Mouse (Mus musculus) neural tube, embryonic 11.5 days (tissue): ENCODE measurements around the gene Als2. TPM values are rescaled to one million over a fixed set of nuclear protein-coding genes. Genes with fewer than 3 reads are reported as not detected.

Source experiments
- ATAC-seq: fragments of 200-750 bp; cut with Nextera tagmentation; 2 replicates; pipeline ENCODE4 v1.8.0; 2017; ENCODE audit warnings: moderate number of reproducible peaks, mild to moderate bottlenecking, moderate TSS enrichment, moderate library complexity; ENCODE audit not compliant: insufficient read depth, low FRiP score, low TSS enrichment
- DNase-seq: peaks from one replicate; pipeline ENCODE4 v3.0.0-alpha.2; 2015; ENCODE audit warnings: low spot score
- H3K27ac ChIP-seq: fragments of 300-500 bp; sonication (generic); 2 replicates; pipeline ENCODE4 v1.5.1; 2014; ENCODE audit warnings: low read depth, mild to moderate bottlenecking, low read length
- H3K27me3 ChIP-seq: fragments of 300-500 bp; sonication (generic); 2 replicates; pipeline ENCODE4 v1.6.1; 2014; ENCODE audit warnings: mild to moderate bottlenecking, low read length, mixed read lengths; ENCODE audit not compliant: control insufficient read depth, insufficient read depth
- H3K36me3 ChIP-seq: fragments of 300-500 bp; sonication (generic); 2 replicates; pipeline ENCODE4 v1.6.1; 2014; ENCODE audit warnings: mild to moderate bottlenecking, low read length, moderate library complexity, mixed read lengths; ENCODE audit not compliant: control insufficient read depth, insufficient read depth
- H3K4me1 ChIP-seq: fragments of 300-500 bp; sonication (generic); 2 replicates; pipeline ENCODE4 v1.6.1; 2014; ENCODE audit warnings: low read length, mixed read lengths; ENCODE audit not compliant: control insufficient read depth, insufficient read depth
- H3K4me2 ChIP-seq: fragments of 300-500 bp; sonication (generic); 2 replicates; pipeline ENCODE4 v1.6.1; 2014; ENCODE audit warnings: low read depth, mild to moderate bottlenecking, moderate library complexity
- H3K4me3 ChIP-seq: fragments of 300-500 bp; sonication (generic); 2 replicates; pipeline ENCODE4 v1.5.1; 2014; ENCODE audit warnings: low read depth, low read length
- H3K9ac ChIP-seq: fragments of 300-500 bp; sonication (generic); 2 replicates; pipeline ENCODE4 v1.6.1; 2014; ENCODE audit warnings: mild to moderate bottlenecking, low read length
- H3K9me3 ChIP-seq: fragments of 300-500 bp; sonication (generic); 2 replicates; pipeline ENCODE4 v1.6.1; 2016; ENCODE audit warnings: low read length; ENCODE audit not compliant: control insufficient read depth
- WGBS: fragments of 180-500 bp; shearing (Covaris S2); extraction: QIAGEN DNeasy Blood & Tissue Kit; methylation state at CpG from one replicate; pipeline ENCODE4 v1.1.7; 2014; 5-methylcytosine and 5-hydroxymethylcytosine counted together
- polyA plus RNA-seq: library from polyadenylated mRNA; unstranded; fragments of >200 nt; fragmentation: Nextera tagmentation; extraction: Ambion mirVana; gene quantifications from 2 replicates; pipeline ENCODE4 v1.2.1, GENCODE M21; 2014

The Als2 gene
- polyA plus RNA-seq, 1 experiment from 2014 or later, result 19.0 TPM

- DNase-seq (no peak), ATAC-seq (no peak)
- no peaks in the 10 kb centered on the region for H3K36me3 ChIP-seq
- H3K27ac ChIP-seq, result no peak overlapping the region
- H3K4me3 ChIP-seq, result no peak overlapping the region
- no peaks in the 10 kb centered on the region for H3K27me3 ChIP-seq
- H3K4me1 ChIP-seq, result no peaks in the 10 kb centered on the region
- H3K9me3 ChIP-seq, result no peaks in the 10 kb centered on the region
- no peak overlapping the region for H3K9ac ChIP-seq
- no peak overlapping the region for H3K4me2 ChIP-seq
- WGBS, result 91% methylated on average over 3 of the region's 3 CpGs
Observed at GRCm38 (mm10) chr1:59180003-59180402, 57.0 kb downstream of the Als2 start.

GRCm38 (mm10) chr1:59178401-59178800 lies 58.6 kb downstream of the Als2 start:
- no peak for ATAC-seq
- H3K9ac ChIP-seq, result no peak overlapping the region
- no peak for DNase-seq
- whole genome bisulfite sequencing, result 90% methylated on average over 10 of the region's 10 CpGs
- H3K36me3 ChIP-seq, result no peaks in the 10 kb centered on the region
- H3K9me3 ChIP-seq, result no peaks in the 10 kb centered on the region
- no peak overlapping the region for H3K27ac ChIP-seq
- no peaks in the 10 kb centered on the region for H3K27me3 ChIP-seq
- H3K4me1 ChIP-seq, result no peaks in the 10 kb centered on the region
- no peak overlapping the region for H3K4me3 ChIP-seq
- no peak overlapping the region for H3K4me2 ChIP-seq

- H3K4me2 ChIP-seq, result no peak overlapping the region
- DNase-seq, result no peak
- H3K9me3 ChIP-seq, result no peaks in the 10 kb centered on the region
- 84% methylated on average over 10 of the region's 10 CpGs for WGBS
- H3K27me3 ChIP-seq, result no peaks in the 10 kb centered on the region
- ATAC-seq, result no peak
- H3K36me3 ChIP-seq, result no peaks in the 10 kb centered on the region
- no peak overlapping the region for H3K4me3 ChIP-seq
- H3K9ac ChIP-seq, result no peak overlapping the region
- H3K4me1 ChIP-seq, result no peaks in the 10 kb centered on the region
- H3K27ac ChIP-seq, result no peak overlapping the region
Observed at GRCm38 (mm10) chr1:59174514-59175373, 62.3 kb downstream of the Als2 start.

- H3K36me3 ChIP-seq, result no peaks in the 10 kb centered on the region
- ATAC-seq, result no peak
- H3K27me3 ChIP-seq, result no peaks in the 10 kb centered on the region
- no peak overlapping the region for H3K9ac ChIP-seq
- H3K4me3 ChIP-seq, result no peak overlapping the region
- H3K4me1 ChIP-seq, result no peaks in the 10 kb centered on the region
- 92% methylated on average over 5 of the region's 5 CpGs for WGBS
- no peak overlapping the region for H3K4me2 ChIP-seq
- no peak overlapping the region for H3K27ac ChIP-seq
- DNase-seq, result no peak
- no peaks in the 10 kb centered on the region for H3K9me3 ChIP-seq
Observed at GRCm38 (mm10) chr1:59173023-59173422, 64.0 kb downstream of the Als2 start.

- no peaks in the 10 kb centered on the region for H3K4me1 ChIP-seq
- H3K36me3 ChIP-seq, result no peaks in the 10 kb centered on the region
- H3K27ac ChIP-seq, result no peak overlapping the region
- H3K9me3 ChIP-seq, result no peaks in the 10 kb centered on the region
- H3K4me3 ChIP-seq, result no peak overlapping the region
- no peak overlapping the region for H3K9ac ChIP-seq
- WGBS, result 81% methylated on average over 5 of the region's 5 CpGs
- DNase-seq (no peak), ATAC-seq (no peak)
- H3K4me2 ChIP-seq, result no peak overlapping the region
- H3K27me3 ChIP-seq, result no peaks in the 10 kb centered on the region
Observed at GRCm38 (mm10) chr1:59171875-59172274, 65.2 kb downstream of the Als2 start.

- no peaks in the 10 kb centered on the region for H3K36me3 ChIP-seq
- WGBS, result 74% methylated on average over 8 of the region's 8 CpGs
- ATAC-seq, result no peak
Observed at GRCm38 (mm10) chr1:59170290-59170689, 66.7 kb downstream of the Als2 start.

GRCm38 (mm10) chr1:59169586-59169985 lies 67.4 kb downstream of the Als2 start:
- ATAC-seq (no peak), DNase-seq (no peak)
- Histone ChIP-seq H3K27me3 (no peaks in the 10 kb centered on the region), H3K27ac (no peak overlapping the region), H3K4me1 (no peaks in the 10 kb centered on the region), H3K4me3 (no peak overlapping the region), H3K9me3 (no peaks in the 10 kb centered on the region), H3K36me3 (no peaks in the 10 kb centered on the region), H3K9ac (no peak overlapping the region), H3K4me2 (no peak overlapping the region)
- WGBS, result 94% methylated on average over 6 of the region's 6 CpGs

More at GRCm38 (mm10) chr1:59170290-59170689, 66.7 kb downstream of the Als2 start:
- no peaks in the 10 kb centered on the region for H3K9me3 ChIP-seq
- no peak overlapping the region for H3K4me2 ChIP-seq
- H3K9ac ChIP-seq, result no peak overlapping the region
- no peaks in the 10 kb centered on the region for H3K27me3 ChIP-seq
- no peak overlapping the region for H3K27ac ChIP-seq
- DNase-seq, result no peak
- no peaks in the 10 kb centered on the region for H3K4me1 ChIP-seq
- H3K4me3 ChIP-seq, result no peak overlapping the region

- 90% methylated on average over 2 of the region's 2 CpGs for WGBS
- H3K4me2 ChIP-seq, result no peak overlapping the region
- ATAC-seq, result no peak
Observed at GRCm38 (mm10) chr1:59168556-59168955, 68.5 kb downstream of the Als2 start.

More at GRCm38 (mm10) chr1:59168556-59168955, 68.5 kb downstream of the Als2 start:
- Histone ChIP-seq H3K4me3 (no peak overlapping the region), H3K36me3 (no peaks in the 10 kb centered on the region), H3K27ac (no peak overlapping the region), H3K27me3 (no peaks in the 10 kb centered on the region), H3K9me3 (no peaks in the 10 kb centered on the region), H3K4me1 (no peaks in the 10 kb centered on the region), H3K9ac (no peak overlapping the region)
- no peak for DNase-seq
